ENCODE assay signal across 7 mouse cellular contexts in the genomic region with DNA sequence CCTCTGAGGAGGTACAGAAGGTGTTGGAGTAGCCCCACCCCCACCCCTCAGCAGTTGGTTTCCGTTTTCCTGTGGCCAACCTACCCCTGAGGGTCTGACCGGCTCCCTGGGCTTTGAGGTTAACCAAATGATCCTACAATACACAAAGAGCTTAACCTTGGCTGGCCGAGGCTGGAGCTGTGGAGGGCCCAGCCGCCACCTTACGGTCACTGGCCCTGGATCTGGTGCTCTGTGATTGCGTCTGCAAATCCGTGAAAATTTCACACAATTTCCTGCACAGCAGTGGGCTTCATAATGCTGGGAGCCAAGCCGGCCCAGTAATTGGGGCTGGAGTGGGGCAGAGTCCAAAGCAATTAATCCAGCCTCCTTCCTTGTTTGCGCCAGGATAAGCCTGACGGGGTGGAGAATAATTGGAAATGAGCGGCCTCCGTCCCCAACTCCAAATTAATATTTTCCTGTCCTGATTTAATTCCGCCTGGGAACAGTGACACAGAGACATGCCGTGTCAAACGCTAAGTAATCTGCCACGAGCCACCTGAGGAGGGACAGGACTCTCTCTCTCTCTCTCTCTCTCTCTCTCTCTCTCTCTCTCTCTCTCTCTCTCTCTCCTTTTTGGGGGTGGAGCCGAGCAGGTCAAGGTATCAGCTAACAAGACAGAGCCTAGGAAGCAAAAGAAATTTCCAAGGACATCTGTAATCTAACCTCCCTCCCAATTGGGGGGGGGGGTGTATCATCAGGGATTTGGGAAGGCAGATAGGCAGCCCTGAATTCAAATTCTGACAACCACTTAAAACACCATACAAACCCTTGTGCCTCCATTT.
DNase-seq lines count a peak whose midpoint lies in the region; ATAC-seq and TF ChIP-seq lines count a peak whose summit lies in the region.

No protein-coding gene starts in this region.

- no peaks in the 10 kb centered on the region for H3K36me3 ChIP-seq in hindbrain, postnatal 0 days (ENCODE audit: insufficient read depth, low read length)
- no peaks in the 10 kb centered on the region for H3K36me3 ChIP-seq in limb, embryonic 15.5 days
- H3K36me3 ChIP-seq in lung, postnatal 0 days (ENCODE audit: insufficient read depth, low read length), result no peaks in the 10 kb centered on the region

- H3K9me3 ChIP-seq in hindbrain, postnatal 0 days (ENCODE audit: low read length), result no peaks in the 10 kb centered on the region
- H3K9me3 ChIP-seq in limb, embryonic 15.5 days, result no peaks in the 10 kb centered on the region
- H3K9me3 ChIP-seq in lung, postnatal 0 days (ENCODE audit: low read length), result no peaks in the 10 kb centered on the region

- no peak overlapping the region for H3K4me3 ChIP-seq in cerebellum, adult 2 months (replicated peaks; ENCODE audit: insufficient read depth, low read depth, low read length)
- H3K4me3 ChIP-seq in hindbrain, postnatal 0 days (ENCODE audit: low read length), result no peak overlapping the region
- H3K4me3 ChIP-seq in limb, embryonic 15.5 days, result no peak overlapping the region
- no peak overlapping the region for H3K4me3 ChIP-seq in lung, postnatal 0 days (ENCODE audit: low read depth, low read length)

- DNase-seq in R1 (ENCODE audit: low read depth, low spot score), result peak; percentile 61
- peak; percentile 54 to 59 for DNase-seq in cerebellum, adult 2 months
- peak; percentile 66 for DNase-seq in hindbrain, postnatal 0 days (ENCODE audit: low spot score)
- DNase-seq in lung, postnatal 0 days (ENCODE audit: low spot score), result no peak
- no peak for DNase-seq in thymus, postnatal 0 days (ENCODE audit: low spot score)
- no peak for DNase-seq in lung, adult 18-20 months

- H3K4me1 ChIP-seq in cerebellum, adult 2 months (ENCODE audit: control insufficient read depth, insufficient read depth, low read length), result no peaks in the 10 kb centered on the region
- no peaks in the 10 kb centered on the region for H3K4me1 ChIP-seq in hindbrain, postnatal 0 days (ENCODE audit: insufficient read depth, low read length)
- peaks cover 6% of the 10 kb centered on the region for H3K4me1 ChIP-seq in limb, embryonic 15.5 days
- no peaks in the 10 kb centered on the region for H3K4me1 ChIP-seq in lung, postnatal 0 days (ENCODE audit: insufficient read depth, low read depth, low read length)

- H3K27me3 ChIP-seq in cerebellum, adult 2 months (ENCODE audit: control insufficient read depth, insufficient read depth, low read length), result no peaks in the 10 kb centered on the region
- no peaks in the 10 kb centered on the region for H3K27me3 ChIP-seq in hindbrain, postnatal 0 days (ENCODE audit: insufficient read depth, low read length)
- no peaks in the 10 kb centered on the region for H3K27me3 ChIP-seq in limb, embryonic 15.5 days
- no peaks in the 10 kb centered on the region for H3K27me3 ChIP-seq in lung, postnatal 0 days (replicated peaks; ENCODE audit: insufficient read depth, low read length)

- WGBS in cerebellum, adult 2 months, result 9% methylated on average over 17 of the region's 17 CpGs
- WGBS in hindbrain, postnatal 0 days, result 18% methylated on average over 17 of the region's 17 CpGs
- WGBS in limb, embryonic 15.5 days, result 7% methylated on average over 17 of the region's 17 CpGs
- 11% methylated on average over 17 of the region's 17 CpGs for WGBS in lung, postnatal 0 days

- no peak for TF ChIP-seq CTCF in cerebellum, adult 2 months (IDR thresholded peaks at IDR 0.05; ENCODE audit: borderline replicate concordance, insufficient read depth, low read depth, low read length)
- TF ChIP-seq CTCF in hindbrain, postnatal 0 days (IDR thresholded peaks at IDR 0.05; ENCODE audit: low read depth), result no peak
- no peak for TF ChIP-seq CTCF in lung, postnatal 0 days (IDR thresholded peaks at IDR 0.05)

- no peak for TF ChIP-seq EP300 in lung, postnatal 0 days (IDR thresholded peaks at IDR 0.05)

- no peak overlapping the region for H3K4me2 ChIP-seq in hindbrain, postnatal 0 days (ENCODE audit: low read depth, low read length)
- 0 out of 2 replicates have a peak overlapping the region, but pooled peaks have one; percentile 7 for H3K4me2 ChIP-seq in limb, embryonic 15.5 days
- no peak overlapping the region for H3K4me2 ChIP-seq in lung, postnatal 0 days (replicated peaks; ENCODE audit: low read depth, low read length)

- H3K9ac ChIP-seq in hindbrain, postnatal 0 days (replicated peaks; ENCODE audit: low read length), result no peak overlapping the region
- no peak overlapping the region for H3K9ac ChIP-seq in limb, embryonic 15.5 days
- H3K9ac ChIP-seq in lung, postnatal 0 days (replicated peaks; ENCODE audit: low read depth), result no peak overlapping the region

- no peak overlapping the region for H3K27ac ChIP-seq in cerebellum, adult 2 months (ENCODE audit: insufficient read depth, low read length)
- 0 out of 2 replicates have a peak overlapping the region, but pooled peaks have one; percentile 8 for H3K27ac ChIP-seq in hindbrain, postnatal 0 days
- no peak overlapping the region for H3K27ac ChIP-seq in limb, embryonic 15.5 days
- no peak overlapping the region for H3K27ac ChIP-seq in lung, postnatal 0 days (ENCODE audit: low read length)

- peak; percentile 45; the same call in 1 of the 2 replicates for ATAC-seq in hindbrain, postnatal 0 days
- no peak for ATAC-seq in limb, embryonic 15.5 days (ENCODE audit: insufficient number of reproducible peaks, low FRiP score, low TSS enrichment, low read depth)
- no peak for ATAC-seq in lung, postnatal 0 days

- no peak for TF ChIP-seq POLR2A in cerebellum, adult 2 months (IDR thresholded peaks at IDR 0.05; ENCODE audit: borderline replicate concordance, insufficient read depth, low read length)

Comparison
In these comparisons a context has a peak if more than half of its experiments do, and no peak if none do; other contexts are left out.
1. DNase-seq: peak in R1 (single experiment), cerebellum, adult 2 months (2 of 2) and hindbrain, postnatal 0 days (single experiment); none in lung, postnatal 0 days (single experiment), thymus, postnatal 0 days (single experiment) and lung, adult 18-20 months (0 of 2).